Mouse (Mus musculus): ENCODE measurements at regions not wholly inside any gene's neighbourhood (a gene's known extent, or its start where the extent isn't known, plus 50 kb on each side); places are given as distances from the start of the nearest gene placed in this dataset.

- DNase-seq: no peak
These were observed 65.7 kb downstream of the Polr2m start for GRCm38 (mm10) chr9:71420064-71420463.

GRCm38 (mm10) chr9:71418531-71418930, 67.2 kb downstream of the Polr2m start:
- peak; percentile 12 to 37 for DNase-seq

- DNase-seq: peak in 1 of 2 experiments; percentile 5
These were observed 68.5 kb downstream of the Polr2m start for GRCm38 (mm10) chr9:71417248-71417647.

- DNase-seq: no peak
These were observed 74.6 kb downstream of the Polr2m start for GRCm38 (mm10) chr9:71411171-71411570.

- DNase-seq: no peak
These were observed 75.8 kb downstream of the Polr2m start for GRCm38 (mm10) chr9:71409925-71410324.

- no peak for DNase-seq
These were observed 76.8 kb downstream of the Polr2m start for GRCm38 (mm10) chr9:71408946-71409345.

- no peak for DNase-seq
These were observed 81.2 kb downstream of the Polr2m start for GRCm38 (mm10) chr9:71404396-71405135.

GRCm38 (mm10) chr9:71401667-71402066, 84.1 kb downstream of the Polr2m start:
- DNase-seq: no peak

GRCm38 (mm10) chr9:71399346-71399745, 86.4 kb downstream of the Polr2m start:
- DNase-seq: no peak

- DNase-seq: no peak
These were observed 89.0 kb downstream of the Polr2m start for GRCm38 (mm10) chr9:71396784-71397183.

GRCm38 (mm10) chr9:71390221-71390620, 95.5 kb downstream of the Polr2m start:
- DNase-seq: no peak

- DNase-seq: no peak
These were observed 98.3 kb downstream of the Polr2m start for GRCm38 (mm10) chr9:71387426-71387825.

GRCm38 (mm10) chr9:71383901-71384300, 101.8 kb downstream of the Polr2m start:
- no peak for DNase-seq

GRCm38 (mm10) chr9:71379731-71380250, 105.9 kb downstream of the Polr2m start:
- no peak for DNase-seq

- no peak for DNase-seq
These were observed 116.0 kb downstream of the Polr2m start for GRCm38 (mm10) chr9:71369760-71370159.

- DNase-seq: no peak
These were observed 116.5 kb downstream of the Polr2m start for GRCm38 (mm10) chr9:71369202-71369601.

- peak; percentile 50 to 53 for DNase-seq
These were observed 119.2 kb downstream of the Polr2m start for GRCm38 (mm10) chr9:71366573-71366972.

- DNase-seq: no peak
These were observed 120.5 kb downstream of the Polr2m start for GRCm38 (mm10) chr9:71365177-71365738.

GRCm38 (mm10) chr9:71364047-71364665, 121.6 kb downstream of the Polr2m start:
- DNase-seq: peak in 1 of 2 experiments; percentile 5

- peak in 1 of 2 experiments; percentile 12 for DNase-seq
These were observed 123.3 kb downstream of the Polr2m start for GRCm38 (mm10) chr9:71362401-71362800.

GRCm38 (mm10) chr9:71361961-71362360, 123.8 kb downstream of the Polr2m start:
- no peak for DNase-seq

GRCm38 (mm10) chr9:71361311-71361710, 124.4 kb downstream of the Polr2m start:
- peak in 1 of 2 experiments; percentile 10 for DNase-seq

GRCm38 (mm10) chr9:71360676-71361075, 125.1 kb downstream of the Polr2m start:
- DNase-seq: no peak

GRCm38 (mm10) chr9:71358961-71359360, 126.8 kb downstream of the Polr2m start:
- DNase-seq: peak; percentile 49 to 74

Data from cerebellum, postnatal 10 days (tissue).